ENCODE assay signal across 8 mouse cellular contexts in genomic region chr6:83356569-83357138, GRCm38 (mm10). TPM values are rescaled to one million over a fixed set of nuclear protein-coding genes. Genes with fewer than 3 reads are reported as not detected.
DNase-seq lines count a peak whose midpoint lies in the region; ATAC-seq lines count a peak whose summit lies in the region.

No protein-coding gene starts in this region.

- peak; percentile 73; the same call in 1 of the 2 replicates for ATAC-seq in hindbrain, embryonic 11.5 days (ENCODE audit: low FRiP score)

- no peaks in the 10 kb centered on the region for H3K27me3 ChIP-seq in hindbrain, embryonic 11.5 days (ENCODE audit: control insufficient read depth, insufficient read depth, low read length)

- no peak overlapping the region for H3K9ac ChIP-seq in hindbrain, embryonic 11.5 days (ENCODE audit: low read depth, low read length)

- H3K27ac ChIP-seq in hindbrain, embryonic 11.5 days (ENCODE audit: low read depth, low read length): no peak overlapping the region

- DNase-seq in MEL-GATA-1-ER (ENCODE audit: extremely low read depth, low read depth): peak; percentile 43
- DNase-seq in cerebellum, adult 8-10 months: peak; percentile 88
- peak; percentile 38 to 93 for DNase-seq in frontal cortex, adult 2 months (ENCODE audit: extremely low spot score in 1 of 2, low spot score in 1 of 2)
- peak; percentile 91 for DNase-seq in hindbrain, embryonic 11.5 days (ENCODE audit: low spot score)
- DNase-seq in layer of hippocampus, postnatal 10 days (ENCODE audit: low spot score in 2 of 2): peak; percentile 92
- DNase-seq in lung, postnatal 25 days (ENCODE audit: low spot score): peak; percentile 77
- peak; percentile 60 for DNase-seq in retina, adult 2 months (ENCODE audit: low read depth, low spot score)
- DNase-seq in thymus, postnatal 25 days: peak; percentile 85

- no peak overlapping the region for H3K4me2 ChIP-seq in hindbrain, embryonic 11.5 days (replicated peaks; ENCODE audit: low read depth, low read length)

- no peak overlapping the region for H3K4me3 ChIP-seq in hindbrain, embryonic 11.5 days (ENCODE audit: low read depth, low read length)

- no peaks in the 10 kb centered on the region for H3K36me3 ChIP-seq in hindbrain, embryonic 11.5 days (ENCODE audit: control insufficient read depth, insufficient read depth, low read length)

- no peaks in the 10 kb centered on the region for H3K4me1 ChIP-seq in hindbrain, embryonic 11.5 days (replicated peaks; ENCODE audit: control insufficient read depth, insufficient read depth, low read length)

- no peaks in the 10 kb centered on the region for H3K9me3 ChIP-seq in hindbrain, embryonic 11.5 days (ENCODE audit: control insufficient read depth, low read length)

- 23% methylated on average over 7 of the region's 7 CpGs for WGBS in hindbrain, embryonic 11.5 days

RNA-seq across cellular contexts. Expression of gene Bola3, which starts 7.7 kb away (rescaled TPM):
- polyA plus RNA-seq in frontal cortex, adult 2 months (2012; rRNA removed): 41.8 and 73.9 TPM in 2 replicates
- 110 and 117 TPM in 2 replicates for polyA plus RNA-seq in hindbrain, embryonic 11.5 days (2014; fragmentation: Nextera tagmentation; extraction: Ambion mirVana)
- 10 to 100 TPM; 35.5 to 36.3 TPM for total RNA-seq in layer of hippocampus, postnatal 10 days (2021)

RNA-seq across cellular contexts. Expression of gene Mob1a, which starts 30.8 kb away (rescaled TPM):
- polyA plus RNA-seq in frontal cortex, adult 2 months (2012; rRNA removed): 16.3 and 19.2 TPM in 2 replicates
- polyA plus RNA-seq in hindbrain, embryonic 11.5 days (2014; fragmentation: Nextera tagmentation; extraction: Ambion mirVana): 60.9 and 65.6 TPM in 2 replicates
- total RNA-seq in layer of hippocampus, postnatal 10 days (2021): 10 to 100 TPM; 24.2 to 25.0 TPM

RNA-seq across cellular contexts. Expression of gene Mthfd2, which starts 30.9 kb away (rescaled TPM):
- 6.3 and 6.9 TPM in 2 replicates for polyA plus RNA-seq in frontal cortex, adult 2 months (2012; rRNA removed)
- 41.8 and 46.9 TPM in 2 replicates for polyA plus RNA-seq in hindbrain, embryonic 11.5 days (2014; fragmentation: Nextera tagmentation; extraction: Ambion mirVana)
- 10 to 100 TPM; 10.3 to 11.3 TPM for total RNA-seq in layer of hippocampus, postnatal 10 days (2021)
